Mouse (Mus musculus) retina, postnatal 7 days (tissue): ENCODE measurements around the gene Thsd4.

Experiments used
- DNase-seq: peaks from one replicate; pipeline ENCODE4 v3.0.0-alpha.2; 2012; ENCODE audit warnings: low read depth, low spot score

The Thsd4 gene

GRCm38 (mm10) chr9:60382941-60383340, 138.9 kb downstream of the Thsd4 start:
- DNase-seq = no peak

GRCm38 (mm10) chr9:60382526-60382925, 139.3 kb downstream of the Thsd4 start:
- DNase-seq = no peak

GRCm38 (mm10) chr9:60381010-60381409, 140.8 kb downstream of the Thsd4 start:
- DNase-seq = no peak

- DNase-seq = no peak
Observed at GRCm38 (mm10) chr9:60380550-60380949, 141.3 kb downstream of the Thsd4 start.

GRCm38 (mm10) chr9:60378235-60378634, 143.6 kb downstream of the Thsd4 start:
- DNase-seq = no peak

- no peak for DNase-seq
Observed at GRCm38 (mm10) chr9:60373161-60373737, 148.6 kb downstream of the Thsd4 start.

GRCm38 (mm10) chr9:60368516-60368915, 153.3 kb downstream of the Thsd4 start:
- no peak for DNase-seq

- no peak for DNase-seq
Observed at GRCm38 (mm10) chr9:60367617-60368305, 154.1 kb downstream of the Thsd4 start.

- no peak for DNase-seq
Observed at GRCm38 (mm10) chr9:60364166-60364781, 157.6 kb downstream of the Thsd4 start.

GRCm38 (mm10) chr9:60352351-60352750, 169.5 kb downstream of the Thsd4 start:
- no peak for DNase-seq

GRCm38 (mm10) chr9:60351153-60351552, 170.7 kb downstream of the Thsd4 start:
- no peak for DNase-seq

GRCm38 (mm10) chr9:60336147-60336546, 185.7 kb downstream of the Thsd4 start:
- DNase-seq = no peak

GRCm38 (mm10) chr9:60335455-60335854, 186.4 kb downstream of the Thsd4 start:
- DNase-seq = no peak

- DNase-seq = no peak
Observed at GRCm38 (mm10) chr9:60329911-60330310, 191.9 kb downstream of the Thsd4 start.

- DNase-seq = no peak
Observed at GRCm38 (mm10) chr9:60324716-60325115, 197.1 kb downstream of the Thsd4 start.

- no peak for DNase-seq
Observed at GRCm38 (mm10) chr9:60323435-60323834, 198.4 kb downstream of the Thsd4 start.

- no peak for DNase-seq
Observed at GRCm38 (mm10) chr9:60317291-60317690, 204.6 kb downstream of the Thsd4 start.

- DNase-seq = no peak
Observed at GRCm38 (mm10) chr9:60316510-60316909, 205.3 kb downstream of the Thsd4 start.

GRCm38 (mm10) chr9:60315533-60315932, 206.3 kb downstream of the Thsd4 start:
- no peak for DNase-seq

- DNase-seq = no peak
Observed at GRCm38 (mm10) chr9:60313661-60314060, 208.2 kb downstream of the Thsd4 start.

GRCm38 (mm10) chr9:60312670-60313069, 209.2 kb downstream of the Thsd4 start:
- no peak for DNase-seq

- DNase-seq = peak; percentile 24
Observed at GRCm38 (mm10) chr9:60311594-60312128, 210.2 kb downstream of the Thsd4 start.
